ENCODE assay signal across 13 mouse cellular contexts in the genomic region with DNA sequence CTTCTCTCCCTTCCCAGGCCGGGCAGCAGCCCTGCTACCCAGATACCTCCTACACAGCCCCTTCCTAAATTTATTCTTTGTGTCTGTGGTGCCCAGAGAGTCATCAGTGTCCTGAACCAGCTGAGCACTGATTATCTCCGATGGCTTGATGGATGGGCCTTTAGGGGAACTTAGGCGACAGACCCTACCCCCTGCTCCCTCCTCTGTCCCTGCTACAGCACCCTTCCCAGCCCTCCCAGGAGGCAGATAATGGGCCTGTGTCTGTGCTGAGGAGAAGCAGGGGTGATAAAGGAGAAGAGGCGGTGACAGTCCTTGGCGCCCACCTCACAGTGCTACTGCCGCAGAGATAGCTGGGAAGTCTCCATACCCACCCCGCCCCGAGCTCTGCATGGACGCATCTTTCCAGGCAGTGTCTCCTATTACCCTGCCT. TPM values are rescaled to one million over a fixed set of nuclear protein-coding genes. Genes with fewer than 3 reads are reported as not detected.
A peak's percentile ranks its signal among the peaks of the same experiment; 100 is the strongest.
DNase-seq lines count a peak whose midpoint lies in the region; ATAC-seq lines count a peak whose summit lies in the region.
"Had no signal": no experiment of that assay in that cellular context is flagged by ENCODE, and none has a peak within 500 bp of the region (broad histone marks: within the 10 kb centered on the region; RNA-seq: fewer than 3 reads in every experiment).

No protein-coding gene starts in this region.

- peak overlapping the region; percentile 11; the same call in 1 of the 2 replicates for H3K4me2 ChIP-seq in liver, embryonic 11.5 days
- H3K4me2 ChIP-seq in liver, embryonic 12.5 days, result no peak overlapping the region
- H3K4me2 ChIP-seq: limb, embryonic 15.5 days had no signal

- ATAC-seq in liver, embryonic 11.5 days (replicated peaks; ENCODE audit: low FRiP score), result no peak
- no peak for ATAC-seq in liver, embryonic 12.5 days

- peak overlapping the region; percentile 73 for H3K27ac ChIP-seq in heart, embryonic 10.5 days
- no peak overlapping the region for H3K27ac ChIP-seq in liver, embryonic 11.5 days (ENCODE audit: low read depth, low read length)
- H3K27ac ChIP-seq in liver, embryonic 12.5 days, result no peak overlapping the region
- peak overlapping the region; percentile 82 for H3K27ac ChIP-seq in hindbrain, embryonic 10.5 days
- H3K27ac ChIP-seq: limb, embryonic 15.5 days had no signal

- no peak overlapping the region for H3K9ac ChIP-seq in liver, embryonic 11.5 days (ENCODE audit: low read depth, low read length)
- no peak overlapping the region for H3K9ac ChIP-seq in liver, embryonic 12.5 days
- H3K9ac ChIP-seq: limb, embryonic 15.5 days had no signal

- no peaks in the 10 kb centered on the region for H3K36me3 ChIP-seq in heart, embryonic 10.5 days
- H3K36me3 ChIP-seq in liver, embryonic 11.5 days (ENCODE audit: control insufficient read depth, insufficient read depth, low read length), result no peaks in the 10 kb centered on the region
- no peaks in the 10 kb centered on the region for H3K36me3 ChIP-seq in liver, embryonic 12.5 days
- peaks cover 27% of the 10 kb centered on the region; the same call in 1 of the 2 replicates for H3K36me3 ChIP-seq in hindbrain, embryonic 10.5 days
- H3K36me3 ChIP-seq: limb, embryonic 15.5 days had no signal

- H3K4me1 ChIP-seq in heart, embryonic 10.5 days, result peaks cover 70% of the 10 kb centered on the region
- H3K4me1 ChIP-seq in liver, embryonic 11.5 days (replicated peaks; ENCODE audit: control insufficient read depth, insufficient read depth, low read length), result peaks cover 28% of the 10 kb centered on the region
- peaks cover 29% of the 10 kb centered on the region for H3K4me1 ChIP-seq in liver, embryonic 12.5 days
- H3K4me1 ChIP-seq in hindbrain, embryonic 10.5 days (replicated peaks), result peaks cover 99% of the 10 kb centered on the region

- intact Hi-C loops in gastrocnemius, postnatal 14 days (cut with DNase I; ENCODE audit: low total_unique reads), result loop anchor here (5.0 kb wide), 1 partner anchor 43 kb away; no protein-coding TSS in a partner anchor

- no peaks in the 10 kb centered on the region for H3K9me3 ChIP-seq in heart, embryonic 10.5 days
- H3K9me3 ChIP-seq in liver, embryonic 11.5 days (ENCODE audit: control insufficient read depth, low read length), result no peaks in the 10 kb centered on the region
- no peaks in the 10 kb centered on the region for H3K9me3 ChIP-seq in liver, embryonic 12.5 days (replicated peaks)
- H3K9me3 ChIP-seq in hindbrain, embryonic 10.5 days, result no peaks in the 10 kb centered on the region
- H3K9me3 ChIP-seq: limb, embryonic 15.5 days had no signal

- 10% methylated on average over 9 of the region's 9 CpGs for WGBS in heart, embryonic 10.5 days
- WGBS in liver, embryonic 11.5 days, result 36% methylated on average over 9 of the region's 9 CpGs
- WGBS in liver, embryonic 12.5 days (ENCODE audit: insufficient replicate concordance), result 44% methylated on average over 9 of the region's 9 CpGs
- 47% methylated on average over 9 of the region's 9 CpGs for WGBS in hindbrain, embryonic 10.5 days

- no peaks in the 10 kb centered on the region for H3K27me3 ChIP-seq in heart, embryonic 10.5 days (ENCODE audit: insufficient read depth, poor library complexity, severe bottlenecking)
- H3K27me3 ChIP-seq in liver, embryonic 11.5 days (replicated peaks; ENCODE audit: control insufficient read depth, insufficient read depth, low read length), result no peaks in the 10 kb centered on the region; the same call in 1 of the 2 replicates
- H3K27me3 ChIP-seq in liver, embryonic 12.5 days (replicated peaks), result no peaks in the 10 kb centered on the region
- H3K27me3 ChIP-seq in hindbrain, embryonic 10.5 days (ENCODE audit: insufficient read depth, poor library complexity, severe bottlenecking), result no peaks in the 10 kb centered on the region; the same call in 1 of the 2 replicates
- H3K27me3 ChIP-seq: limb, embryonic 15.5 days had no signal

- DNase-seq in heart, embryonic 10.5 days (ENCODE audit: low spot score), result no peak
- DNase-seq in heart, adult 18-20 months, result no peak
- DNase-seq in liver, embryonic 11.5 days (ENCODE audit: low spot score), result no peak
- DNase-seq in hindbrain, embryonic 10.5 days (ENCODE audit: low spot score), result peak; percentile 42
- peak; percentile 65 for DNase-seq in mesoderm, embryonic 11.5 days (ENCODE audit: low read depth, low spot score)
- DNase-seq in gastrocnemius, adult 18-20 months (ENCODE audit: low spot score), result no peak
- no peak for DNase-seq in gastrocnemius, postnatal 14 days
- DNase-seq: cerebellum, adult 2 months; lung, postnatal 14 days; right cerebral cortex, postnatal 4 days; thymus, postnatal 25 days had no signal

- H3K4me3 ChIP-seq in heart, embryonic 10.5 days, result peak overlapping the region; percentile 32; the same call in 1 of the 2 replicates
- H3K4me3 ChIP-seq in liver, embryonic 11.5 days (ENCODE audit: low read depth, low read length), result no peak overlapping the region
- no peak overlapping the region for H3K4me3 ChIP-seq in liver, embryonic 12.5 days
- no peak overlapping the region for H3K4me3 ChIP-seq in hindbrain, embryonic 10.5 days
- H3K4me3 ChIP-seq: limb, embryonic 15.5 days had no signal

RNA-seq across cellular contexts. Expression of a gene that starts 11.0 kb away (rescaled TPM):
- polyA plus RNA-seq in heart, embryonic 10.5 days (2016; fragmentation: Nextera tagmentation; extraction: Ambion mirVana), result 1.7 and 3.9 TPM in 2 replicates
- total RNA-seq in heart, adult 18-20 months (2021), result 1 to 10 TPM; 3.8 to 4.0 TPM
- 2.4 and 2.6 TPM in 2 replicates for polyA plus RNA-seq in liver, embryonic 11.5 days (2014; fragmentation: Nextera tagmentation; extraction: Ambion mirVana)
- 1.8 and 1.9 TPM in 2 replicates for polyA plus RNA-seq in liver, embryonic 12.5 days (2016; fragmentation: Nextera tagmentation; extraction: Ambion mirVana)
- polyA plus RNA-seq in hindbrain, embryonic 10.5 days (2016; fragmentation: Nextera tagmentation; extraction: Ambion mirVana), result 6.6 and 7.2 TPM in 2 replicates
- 1 to 10 TPM; 1.9 to 3.4 TPM for total RNA-seq in gastrocnemius, adult 18-20 months (2021)
- 1 to 10 TPM; 4.5 to 6.7 TPM for total RNA-seq in gastrocnemius, postnatal 14 days (2021)

Comparison
In these comparisons a context has a peak if more than half of its experiments do, and no peak if none do; other contexts are left out.
1. DNase-seq: peak in hindbrain, embryonic 10.5 days (single experiment) and mesoderm, embryonic 11.5 days (single experiment); none in heart, embryonic 10.5 days (single experiment), heart, adult 18-20 months (0 of 2), liver, embryonic 11.5 days (single experiment), gastrocnemius, adult 18-20 months (single experiment) and gastrocnemius, postnatal 14 days (single experiment).
2. H3K27ac ChIP-seq: peak in heart, embryonic 10.5 days (single experiment) and hindbrain, embryonic 10.5 days (single experiment); none in liver, embryonic 11.5 days (single experiment) and liver, embryonic 12.5 days (single experiment).